Mouse (Mus musculus): ENCODE measurements around the gene Cryba1. TPM values are rescaled to one million over a fixed set of nuclear protein-coding genes. Genes with fewer than 3 reads are reported as not detected.
"Not testable (repeated sequence)": the region's sequence is repeated elsewhere in the genome, so short reads cannot be mapped to it uniquely, and the experiment has no call there.

Gene Cryba1
- under 1 TPM; 0.45 to 0.87 TPM for total RNA-seq (2021)
- long read RNA-seq, result 0 reads

DNA sequence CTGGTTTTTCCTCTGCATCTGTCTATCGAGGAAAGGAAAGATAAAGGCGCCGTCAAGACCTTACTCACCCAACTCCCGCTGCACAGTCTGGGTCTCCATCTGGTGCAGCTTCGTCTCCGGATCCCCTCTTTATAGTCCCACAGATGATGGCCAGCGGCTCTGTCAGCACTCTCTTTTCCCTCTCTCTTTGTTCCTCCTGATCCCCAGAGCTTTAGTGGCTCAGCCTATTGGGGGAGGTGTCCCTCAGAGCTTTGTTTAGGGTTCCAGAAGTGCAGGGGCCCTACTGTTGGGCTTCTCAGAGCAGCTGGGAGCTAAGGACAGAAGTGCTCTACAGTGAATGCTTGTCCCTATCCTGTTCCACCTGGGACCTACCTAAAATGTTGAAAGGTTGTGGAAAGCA, at the start of gene Cryba1:
Gene Cryba1 (minus strand): TSS at position 101 of the 400 bp plus-strand sequence.
- DNase-seq (ENCODE audit: low spot score in 2 of 2), result no peak

DNA sequence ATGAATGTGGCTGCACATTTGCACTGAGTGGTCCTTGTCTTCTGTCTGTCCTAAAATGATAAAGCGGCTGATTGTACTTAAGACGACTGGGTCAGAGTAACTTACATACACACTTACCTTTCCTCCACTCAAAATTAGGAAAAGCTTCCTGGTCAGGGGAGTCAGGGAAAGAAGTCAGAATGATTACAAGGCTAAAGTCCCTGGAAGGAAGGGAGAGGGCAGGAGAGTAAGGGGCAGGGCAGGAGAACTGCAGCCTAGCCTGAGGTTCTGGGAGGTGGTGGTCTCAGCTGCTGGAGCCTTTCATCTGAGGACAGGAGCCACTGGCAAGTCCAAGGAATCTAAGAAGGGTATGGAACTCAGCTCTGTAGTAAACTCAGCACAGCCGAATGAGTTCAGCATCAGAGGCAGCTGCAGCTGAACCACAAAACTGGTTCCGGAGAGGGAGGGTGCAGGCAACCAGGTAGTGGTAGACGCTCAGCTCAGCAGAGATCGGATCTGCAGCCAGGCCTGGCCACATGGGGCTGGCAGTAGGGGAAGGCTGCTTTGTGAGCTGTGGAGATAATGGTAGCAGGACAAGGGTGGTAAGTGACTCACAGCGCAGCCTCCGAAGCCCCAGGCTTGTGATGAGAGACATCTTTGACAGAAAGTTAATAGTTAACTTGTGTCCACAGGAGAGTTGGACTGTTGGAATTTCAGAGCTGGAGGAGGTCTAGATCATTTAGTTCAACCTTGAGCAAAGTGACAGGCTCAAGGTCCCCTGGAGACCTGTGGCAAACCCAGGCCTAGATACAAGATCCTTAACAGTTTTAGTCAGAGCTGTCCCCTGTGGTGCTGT, 47.0 kb upstream of the Cryba1 start:
- no peak for DNase-seq (ENCODE audit: low spot score in 2 of 2)

DNA sequence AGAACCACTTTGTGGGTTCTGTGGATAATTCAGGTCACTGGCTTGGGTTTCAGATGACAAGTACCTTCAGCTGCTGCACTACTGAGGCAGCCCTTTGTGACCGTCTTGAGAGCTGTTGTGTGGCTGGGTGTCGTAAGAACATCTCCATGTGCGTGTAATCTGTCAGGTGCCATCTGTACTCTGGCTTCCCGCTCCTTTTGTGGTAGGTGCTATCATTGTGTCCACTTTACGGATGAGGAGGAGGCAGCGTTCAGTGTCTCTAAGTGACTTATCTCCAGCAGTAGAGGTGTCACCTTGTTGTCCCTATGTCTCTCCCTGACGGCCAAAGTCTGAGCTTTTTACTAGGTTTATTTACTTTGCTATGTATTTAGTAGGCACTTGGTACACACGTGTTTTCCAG, 45.3 kb upstream of the Cryba1 start:
- no peak for DNase-seq (ENCODE audit: low spot score in 2 of 2)

DNA sequence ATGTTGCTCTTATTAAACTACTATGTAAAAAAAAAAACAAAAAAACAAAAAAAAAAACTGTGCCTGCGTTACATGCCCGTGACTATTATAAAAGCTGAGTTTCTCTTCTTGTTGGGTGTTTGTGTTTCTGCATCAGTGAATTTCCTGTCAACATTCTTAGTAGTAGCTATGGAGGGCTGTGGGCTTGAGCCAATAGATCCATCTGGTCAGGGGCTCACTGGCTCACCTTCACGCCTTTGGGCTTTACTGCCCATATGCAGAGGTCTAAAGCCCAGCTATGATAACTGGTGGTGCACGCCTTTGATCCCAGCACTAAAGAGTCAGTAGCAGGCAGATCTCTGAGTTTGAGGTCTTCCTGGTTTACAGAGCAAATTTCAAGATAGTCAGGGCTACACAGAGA, 44.4 kb upstream of the Cryba1 start:
- DNase-seq (ENCODE audit: low spot score in 2 of 2), result no peak

DNA sequence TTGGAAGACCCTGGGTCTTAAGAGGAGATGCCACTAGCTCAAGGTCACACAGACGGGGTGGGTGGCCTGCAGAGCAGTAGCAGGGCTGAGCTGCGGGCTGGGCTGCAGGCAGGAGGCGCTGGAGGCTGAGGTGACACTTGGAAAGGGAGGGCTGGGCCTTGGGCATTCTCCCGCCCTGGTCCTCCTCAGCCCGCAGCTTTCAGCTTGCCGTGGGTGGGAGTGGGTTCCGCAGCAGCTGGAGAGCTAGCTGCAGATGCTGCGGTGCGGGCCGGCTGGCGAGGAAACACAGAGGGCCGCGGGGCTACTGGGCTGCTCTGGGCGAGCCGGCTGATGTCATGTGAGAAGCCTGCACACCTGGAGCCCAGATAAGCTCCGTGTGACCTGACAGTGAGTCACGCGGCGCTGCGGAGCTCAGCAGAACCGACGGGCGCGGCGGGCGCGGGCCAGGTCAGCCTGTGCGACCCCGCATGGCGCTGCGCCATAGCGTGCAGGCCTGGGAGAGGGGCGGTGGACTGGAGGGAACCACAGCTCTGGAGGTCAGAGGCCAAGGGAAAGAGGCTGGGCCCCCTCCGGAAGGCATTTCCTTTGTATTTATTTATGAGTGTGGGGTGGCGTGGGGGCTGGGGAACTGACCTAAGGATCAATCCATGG, 41.4 kb upstream of the Cryba1 start:
- DNase-seq (ENCODE audit: low spot score in 2 of 2), result peak; percentile 41 to 57

DNA sequence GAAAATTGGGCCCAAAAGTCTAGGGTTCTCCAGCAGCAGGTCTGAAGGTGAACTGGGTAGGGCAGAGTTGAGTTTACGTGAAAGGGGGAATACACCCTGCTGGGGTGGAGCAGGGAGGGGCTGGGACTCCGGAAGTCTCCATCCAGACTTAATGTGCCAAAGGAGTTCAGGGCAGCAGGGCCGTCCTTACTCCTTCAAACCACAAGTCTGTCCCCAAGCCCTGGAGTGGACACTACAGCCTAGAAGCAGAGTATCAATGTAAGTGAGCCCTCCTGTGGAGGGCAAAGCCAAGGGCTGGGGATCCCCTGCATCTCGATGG, 40.3 kb upstream of the Cryba1 start:
- no peak for DNase-seq (ENCODE audit: low spot score in 2 of 2)

DNA sequence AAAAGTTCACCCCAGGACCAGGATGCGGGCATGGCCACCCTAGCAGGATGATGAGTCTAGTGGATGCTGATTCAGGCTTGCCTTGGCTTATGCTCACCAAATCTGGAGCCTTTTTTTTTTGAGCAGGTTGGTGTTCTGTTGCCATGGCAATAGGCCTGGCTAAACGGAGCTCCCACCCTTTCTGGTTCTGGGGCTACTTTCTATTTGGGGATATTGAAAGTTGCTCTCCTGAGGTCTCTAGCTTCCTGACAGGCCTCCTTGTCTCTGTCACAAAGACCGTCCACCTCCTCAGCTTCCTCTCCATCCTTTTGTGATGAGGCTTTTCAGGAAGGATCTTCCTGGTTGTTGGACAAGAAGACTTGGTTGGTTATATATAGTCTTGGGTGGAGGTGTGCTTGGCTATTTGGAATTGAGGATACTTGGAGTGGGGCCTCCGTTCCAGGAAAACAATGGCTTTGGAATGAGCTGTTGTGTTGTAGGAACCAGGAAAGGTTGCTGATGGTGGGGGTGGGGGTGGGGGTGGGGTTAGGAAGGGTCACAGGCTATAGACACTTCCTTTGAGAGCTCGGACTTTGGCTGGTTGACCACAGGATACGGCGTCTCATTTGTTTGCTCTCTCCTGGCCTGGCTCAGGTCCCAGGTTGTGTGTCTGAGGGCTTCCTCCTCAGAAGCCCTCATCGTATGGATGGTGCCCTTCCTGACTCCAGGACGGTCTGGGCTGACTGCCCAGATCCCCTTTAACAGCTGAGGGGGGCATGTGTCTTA, 39.8 kb upstream of the Cryba1 start:
- DNase-seq (ENCODE audit: low spot score in 2 of 2), result peak in 1 of 2 experiments; percentile 24

DNA sequence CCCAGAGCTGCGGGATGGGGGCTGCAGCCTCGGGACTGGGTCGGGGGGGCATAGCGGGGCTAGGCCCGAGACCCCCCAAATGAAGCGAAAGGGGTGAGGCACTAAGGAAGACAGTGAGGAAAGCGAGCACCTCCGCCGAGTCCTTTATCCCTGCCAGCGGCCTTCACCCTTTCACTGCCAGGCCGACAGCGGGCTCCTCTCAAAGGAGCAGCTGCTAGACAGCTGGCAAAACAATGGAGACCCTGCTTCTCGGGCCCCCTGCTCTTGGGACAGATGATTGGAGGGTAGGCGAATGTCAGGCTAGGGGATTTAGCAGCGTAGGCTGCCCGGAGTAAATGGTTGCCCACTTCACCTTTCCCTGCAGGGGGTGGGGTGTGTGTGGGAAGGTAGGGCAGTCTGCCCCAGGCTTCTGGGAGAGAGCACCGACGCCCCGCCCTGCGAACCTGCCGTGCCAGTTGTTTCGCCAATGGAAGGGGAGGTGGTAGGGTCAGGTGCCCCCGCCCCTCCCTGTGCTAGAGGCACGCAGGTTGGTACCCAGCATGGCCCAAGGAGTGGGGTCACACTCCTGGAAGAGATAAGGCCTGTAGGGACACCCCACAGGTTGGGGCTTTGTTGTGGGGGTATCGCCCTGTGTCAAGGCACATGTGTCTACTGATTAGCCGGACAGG, 38.7 kb upstream of the Cryba1 start:
- peak; percentile 55 to 67 for DNase-seq (ENCODE audit: low spot score in 2 of 2)

DNA sequence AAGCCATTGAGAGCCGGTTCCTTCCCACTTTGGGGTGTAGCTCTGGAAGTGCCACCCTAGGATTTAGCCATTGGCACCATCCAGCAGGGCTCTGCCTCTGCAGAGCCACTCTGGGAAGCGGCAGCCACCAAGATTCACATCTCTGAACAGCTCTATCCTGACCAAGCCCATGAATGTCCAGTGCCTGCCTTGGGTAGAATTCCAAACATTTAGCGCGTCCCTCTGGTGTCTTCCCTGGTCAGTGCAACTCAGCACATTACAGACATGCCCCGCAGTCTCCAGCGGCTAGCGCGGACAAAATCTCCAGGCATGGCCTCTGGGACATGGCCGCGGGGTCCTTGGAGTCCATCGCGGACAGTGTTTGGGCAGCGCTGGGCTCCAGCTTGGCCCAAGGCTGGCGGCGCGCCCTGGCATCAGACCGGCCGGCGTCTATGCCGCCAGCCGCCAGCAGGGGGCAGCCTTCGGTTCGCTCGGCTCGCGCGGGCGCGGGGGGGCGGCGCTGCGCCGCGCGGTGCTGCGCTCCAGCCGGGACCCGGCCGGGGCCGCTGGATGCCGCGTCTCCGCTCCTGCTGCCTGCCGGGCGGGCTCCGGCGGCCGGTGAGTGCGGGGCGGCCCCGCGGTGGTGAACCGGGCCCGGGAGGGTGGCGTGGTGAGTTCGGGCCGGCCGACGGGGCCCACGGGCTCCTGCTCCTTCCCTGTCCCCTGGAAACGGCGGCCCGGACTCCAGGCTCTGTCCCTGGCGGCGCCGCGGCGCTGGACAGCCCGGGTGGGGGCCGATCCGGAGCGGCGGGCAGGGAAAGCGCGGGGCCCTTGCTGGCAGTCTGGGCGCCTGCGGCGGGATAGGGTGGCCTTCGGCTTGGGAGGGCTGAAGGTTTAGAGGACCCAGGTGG, 37.9 kb upstream of the Cryba1 start, which contains the start of gene Myo18a:
Gene Myo18a (plus strand): TSS at position 464 of the 890 bp plus-strand sequence.
- peak; percentile 84 to 90 for DNase-seq (ENCODE audit: low spot score in 2 of 2)

DNA sequence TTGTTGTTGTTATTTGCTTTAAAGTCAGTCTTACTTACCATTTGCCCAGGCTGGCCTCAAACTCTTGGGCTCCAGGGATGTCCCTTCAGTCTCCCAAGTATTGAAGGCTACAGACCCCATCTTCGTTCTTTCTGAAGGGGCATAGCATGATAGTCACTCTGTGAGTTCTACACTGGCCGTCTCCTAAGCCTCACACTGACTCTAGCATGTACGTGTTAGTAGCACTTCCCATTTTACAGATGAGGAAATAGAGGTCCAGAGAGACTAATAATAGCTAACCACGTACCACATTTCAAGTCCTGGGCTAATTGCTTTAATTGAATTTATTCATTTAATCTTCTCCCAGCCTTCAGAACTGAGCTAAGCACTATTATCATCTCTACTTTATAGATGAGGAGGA, 34.9 kb upstream of the Cryba1 start:
- no peak for DNase-seq (ENCODE audit: low spot score in 2 of 2)

DNA sequence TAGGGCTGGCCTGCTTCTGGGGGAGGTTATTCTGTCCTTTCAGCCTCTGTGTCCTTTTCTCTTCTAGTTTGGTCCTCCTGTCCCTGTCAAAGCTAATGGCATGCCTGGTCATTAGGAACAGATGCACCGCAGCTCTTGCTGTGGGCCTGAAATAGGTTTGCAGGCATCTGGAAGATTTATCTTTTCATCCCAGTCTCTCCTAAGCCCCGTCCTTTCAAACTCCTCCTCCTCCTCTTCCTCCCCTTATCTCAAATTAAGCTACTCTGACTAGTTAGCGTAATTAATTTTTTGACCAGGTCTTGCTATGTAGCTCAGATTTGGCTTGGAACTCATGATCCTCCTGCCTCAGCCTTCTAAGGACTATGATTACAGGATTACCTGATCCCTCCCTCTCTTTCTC, 28.4 kb upstream of the Cryba1 start:
- DNase-seq (ENCODE audit: low spot score in 2 of 2), result no peak

DNA sequence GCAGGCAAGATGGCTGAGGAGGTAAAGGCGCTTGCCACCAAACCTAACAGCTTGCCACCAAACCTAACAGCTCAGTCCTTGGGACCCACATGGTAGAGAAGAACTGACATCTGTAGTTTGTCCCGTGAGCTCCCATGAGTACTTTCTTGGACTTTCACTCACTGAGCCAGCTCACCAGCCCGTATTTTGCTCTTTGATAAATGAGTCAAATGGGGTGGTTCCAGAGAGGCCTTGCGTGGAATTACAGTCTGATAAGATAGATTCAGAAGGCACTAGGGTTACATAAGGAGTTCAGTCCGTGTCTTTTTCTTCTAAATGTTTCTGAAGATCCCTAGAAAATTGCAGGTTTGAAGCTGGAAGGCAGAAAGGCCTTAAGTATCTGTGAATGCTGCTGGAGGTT, 27.4 kb upstream of the Cryba1 start:
- no peak for DNase-seq (ENCODE audit: low spot score in 2 of 2)

DNA sequence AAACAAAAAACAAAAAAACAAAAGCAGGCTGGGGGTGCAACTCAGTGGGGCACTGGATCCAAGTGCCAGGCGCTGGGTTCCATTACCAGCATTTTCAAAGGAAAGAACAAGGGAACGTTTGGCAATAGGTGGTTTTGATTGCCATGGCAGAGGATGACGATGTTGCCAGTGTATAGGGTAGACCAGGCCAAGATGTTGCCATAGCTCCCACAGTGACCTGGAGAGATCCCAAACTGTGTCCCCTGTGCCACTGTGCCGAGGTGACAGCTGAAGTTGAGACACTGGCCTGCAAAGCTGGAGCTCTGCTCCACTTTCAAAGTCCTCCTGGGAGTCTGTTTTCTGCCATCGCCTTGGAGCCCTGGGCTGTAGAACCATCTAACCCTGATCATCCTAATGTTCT, 23.9 kb upstream of the Cryba1 start:
- peak in 1 of 2 experiments; percentile 32 for DNase-seq (ENCODE audit: low spot score in 2 of 2)

DNA sequence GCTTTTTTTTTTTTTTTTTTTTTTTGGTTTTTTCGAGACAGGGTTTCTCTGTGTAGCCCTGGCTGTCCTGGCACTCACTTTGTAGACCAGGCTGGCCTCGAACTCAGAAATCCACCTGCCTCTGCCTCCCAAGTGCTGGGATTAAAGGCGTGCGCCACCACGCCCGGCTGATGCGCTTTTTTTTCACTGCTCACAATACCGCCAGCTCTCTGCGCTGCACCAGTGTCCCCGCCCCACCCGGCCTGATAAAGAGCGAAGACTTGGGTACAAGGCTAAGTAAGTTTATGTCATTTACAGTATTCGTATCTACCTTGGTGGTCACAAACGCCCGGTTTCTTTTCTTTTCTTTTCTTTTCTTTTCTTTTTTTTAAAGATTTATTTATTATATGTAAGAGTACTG, 22.0 kb upstream of the Cryba1 start:
- DNase-seq (ENCODE audit: low spot score in 2 of 2), result not testable (repeated sequence)

DNA sequence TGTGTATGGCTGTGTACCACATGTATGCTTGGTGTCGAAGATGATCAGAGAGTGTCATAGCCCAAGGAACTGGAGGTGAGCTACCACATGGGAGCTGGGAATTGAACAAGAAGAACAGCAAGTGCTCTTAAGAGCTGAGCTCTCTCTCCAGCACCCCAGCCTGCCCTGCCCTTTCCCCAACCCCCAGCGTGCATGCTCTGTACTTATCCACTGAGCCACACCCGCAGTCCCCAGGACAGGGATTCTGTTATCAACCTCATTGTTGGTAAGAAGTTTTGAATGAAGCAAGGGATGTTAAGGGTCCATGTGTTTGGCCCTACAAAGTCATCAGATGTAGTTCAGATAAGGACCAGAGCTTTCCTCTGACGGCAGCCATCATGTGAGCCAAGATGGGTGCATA, 21.6 kb upstream of the Cryba1 start:
- no peak for DNase-seq (ENCODE audit: low spot score in 2 of 2)

DNA sequence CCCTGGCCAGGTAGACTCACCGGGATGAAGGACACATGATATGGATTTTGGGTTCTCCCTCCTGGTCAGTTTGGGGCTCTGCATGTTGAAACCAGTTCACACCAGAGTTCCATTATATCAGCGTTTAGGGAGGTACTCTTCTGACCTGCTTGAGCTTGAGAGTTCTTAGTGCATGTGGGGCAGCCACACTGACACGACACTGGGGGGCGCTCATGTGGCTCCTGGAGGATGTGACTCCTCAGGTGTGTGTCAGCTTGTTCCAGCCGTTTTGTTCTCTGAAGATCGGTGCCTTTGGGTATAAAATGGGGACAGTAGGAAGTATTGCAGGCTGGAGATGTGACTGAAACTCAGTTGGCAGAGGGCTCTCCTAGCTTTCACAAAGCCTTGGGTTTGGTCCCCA, 18.9 kb upstream of the Cryba1 start:
- peak in 1 of 2 experiments; percentile 37 for DNase-seq (ENCODE audit: low spot score in 2 of 2)

DNA sequence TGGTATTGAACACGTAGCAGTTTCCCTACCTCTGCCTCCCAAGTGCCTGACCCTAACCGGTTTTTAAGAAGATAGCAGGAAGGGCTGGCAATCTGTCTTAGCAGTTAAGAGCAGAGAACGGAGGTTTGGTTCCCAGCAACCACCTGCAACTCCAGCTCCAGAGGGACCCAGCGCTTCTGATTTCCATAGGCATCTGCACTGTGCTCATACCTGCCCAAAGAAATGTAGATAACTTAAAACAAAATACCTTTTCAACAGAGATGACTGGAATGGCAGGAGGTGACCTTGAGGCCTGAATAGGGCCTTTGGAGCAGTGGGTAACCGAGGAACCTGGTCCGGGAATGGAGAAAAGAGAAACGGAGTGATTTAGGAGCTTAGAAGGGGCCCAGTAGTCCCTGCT, 13.5 kb upstream of the Cryba1 start:
- no peak for DNase-seq (ENCODE audit: low spot score in 2 of 2)

DNA sequence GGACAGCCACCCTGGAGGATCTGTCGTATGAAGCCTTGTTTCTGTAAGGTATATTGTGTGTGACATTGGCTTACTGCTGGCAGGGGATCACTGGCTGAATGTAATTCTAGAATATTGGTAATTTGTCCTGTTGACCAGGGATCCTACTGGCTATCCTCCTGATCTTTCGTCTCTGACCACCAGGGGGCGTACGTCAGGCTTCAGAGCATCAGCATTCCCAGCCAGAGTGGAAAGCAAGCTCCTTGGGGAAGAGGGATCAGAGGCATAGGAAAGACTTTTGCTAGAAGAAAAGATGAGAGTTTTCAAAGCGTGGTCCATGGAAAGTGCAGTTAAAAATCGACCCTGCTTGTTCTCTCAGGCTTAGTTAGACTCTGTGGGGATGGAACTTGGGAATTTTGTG, 12.2 kb upstream of the Cryba1 start:
- peak; percentile 86 to 89 for DNase-seq (ENCODE audit: low spot score in 2 of 2)

DNA sequence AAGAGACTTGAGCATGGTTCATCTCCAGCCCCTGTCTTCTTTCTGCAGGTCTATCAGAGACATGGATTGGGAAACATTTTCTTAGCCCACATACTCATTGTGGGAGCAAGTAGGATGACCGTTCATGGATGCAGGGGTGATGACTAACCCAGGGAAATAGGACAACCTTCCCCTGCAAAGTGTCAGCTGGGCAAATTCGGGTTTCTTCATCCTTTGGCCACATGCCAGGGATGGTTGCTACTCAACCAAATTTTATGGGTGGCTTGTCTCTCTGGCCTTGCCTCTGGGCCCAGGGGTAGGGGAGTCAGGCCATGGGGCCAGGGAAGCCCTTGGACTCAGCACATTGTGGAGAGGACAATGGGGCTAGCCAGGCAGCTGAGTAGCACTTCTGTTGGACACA, 3.5 kb upstream of the Cryba1 start:
- no peak for DNase-seq (ENCODE audit: low spot score in 2 of 2)

DNA sequence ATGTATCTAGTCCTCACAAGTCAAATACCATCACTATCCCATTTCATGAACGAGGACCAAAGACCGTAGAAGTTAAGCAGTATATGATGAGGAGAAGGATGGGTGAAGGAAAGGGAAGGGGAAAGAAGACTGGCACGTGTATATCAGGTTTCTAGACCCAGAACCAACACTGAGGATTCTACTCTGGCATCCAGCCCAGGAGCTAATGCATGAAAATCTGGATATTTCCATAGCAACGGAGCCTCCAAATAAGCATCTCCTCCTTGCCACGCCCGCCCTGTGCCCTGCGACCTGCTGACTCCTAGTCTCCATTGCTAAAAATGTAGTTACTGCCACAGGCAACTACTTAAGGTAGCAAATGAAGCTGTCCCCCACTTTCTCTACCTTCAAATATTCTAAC, 317 bp downstream of the Cryba1 start:
- DNase-seq (ENCODE audit: low spot score in 2 of 2), result no peak
